Mouse (Mus musculus) embryonic fibroblast, embryonic 13.5 days (primary cell): ENCODE data around the gene Tmem97.

Experiments
- CTCF ChIP-seq: IDR thresholded peaks from 2 replicates; pipeline ENCODE4 v1.5.1; 2011; ENCODE audit warnings: mild to moderate bottlenecking, control low read depth, low read length, moderate library complexity, borderline replicate concordance; ENCODE audit not compliant: insufficient read depth
- POLR2A ChIP-seq: IDR thresholded peaks from 2 replicates; pipeline ENCODE4 v1.6.1; 2011; ENCODE audit warnings: low read depth, mild to moderate bottlenecking, control low read depth, low read length, moderate library complexity

DNA sequence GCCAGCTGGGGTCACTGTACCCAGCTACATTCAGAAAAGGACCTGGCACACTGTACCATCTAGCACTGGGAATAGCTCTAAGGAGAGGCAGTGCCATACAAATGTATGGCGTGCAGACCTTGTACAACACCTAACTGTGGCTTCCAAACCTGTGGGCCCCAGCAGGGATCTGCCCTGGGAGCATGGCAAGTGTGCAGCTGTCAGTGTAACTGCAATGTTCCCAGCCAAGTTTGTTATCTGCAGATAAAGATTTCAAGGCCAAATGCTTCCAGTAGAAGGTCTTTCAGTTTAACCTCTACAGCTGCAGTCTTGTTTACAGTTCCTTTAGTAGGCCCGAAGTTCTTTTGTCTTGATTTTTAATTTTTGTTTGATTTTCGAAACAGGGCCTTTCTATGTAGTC, 5.0 kb upstream of the Tmem97 start:
- TF ChIP-seq CTCF (no peak), POLR2A (no peak)
